Mouse (Mus musculus) T-cell, adult 2 months (primary cell): ENCODE data around the gene Timp3.

Experiments used
- DNase-seq: peaks from one replicate; pipeline ENCODE4 v3.0.0; 2022; ENCODE audit warnings: low spot score

The Timp3 gene

GRCm38 (mm10) chr10:86387821-86388440 is 87.8 kb downstream of the Timp3 start:
- DNase-seq, result no peak

- DNase-seq, result no peak
Observed at GRCm38 (mm10) chr10:86388803-86389202, 88.6 kb downstream of the Timp3 start.

DNA sequence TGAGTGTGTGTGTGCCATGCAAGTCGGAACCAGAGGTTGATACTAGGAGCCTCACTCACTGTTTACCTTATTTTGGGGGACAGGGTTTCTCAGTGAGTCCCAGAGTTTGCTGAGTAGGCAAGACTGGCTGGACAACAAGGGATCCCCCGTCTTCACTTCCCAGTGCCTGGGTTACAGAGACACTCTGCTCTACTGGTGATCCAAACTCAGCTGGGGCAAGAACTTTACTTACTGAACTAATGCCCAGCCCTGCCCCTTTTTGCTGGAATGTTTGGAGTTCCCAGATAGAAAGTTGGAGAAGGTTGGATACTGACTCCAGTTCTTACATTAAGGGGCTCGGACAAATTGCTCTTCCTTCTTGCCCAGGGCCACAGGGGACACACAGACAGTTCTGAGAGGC is 89.2 kb downstream of the Timp3 start:
- DNase-seq, result no peak

DNA sequence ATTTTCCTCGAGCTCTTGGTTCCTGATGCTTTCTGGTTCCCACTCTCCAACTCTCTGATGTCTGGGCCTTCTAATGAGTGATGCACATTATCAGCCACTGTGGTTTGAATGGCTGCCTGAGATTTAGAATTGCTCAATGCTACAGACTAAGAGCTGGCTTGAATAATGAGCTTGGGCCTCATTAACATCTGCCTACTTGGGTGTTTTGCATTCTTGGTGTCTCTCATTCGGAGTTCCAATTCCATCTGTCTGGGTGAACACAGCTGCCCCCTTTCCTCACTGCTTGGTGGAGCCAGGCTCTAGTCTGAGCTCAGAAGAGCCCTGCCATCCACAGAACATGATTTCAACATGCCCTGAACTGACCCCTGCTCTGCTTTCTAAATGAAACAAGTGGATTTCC is 89.7 kb downstream of the Timp3 start:
- no peak for DNase-seq

- DNase-seq, result no peak
Observed at GRCm38 (mm10) chr10:86392399-86392798, 92.2 kb downstream of the Timp3 start.

GRCm38 (mm10) chr10:86397577-86398346 is 97.6 kb downstream of the Timp3 start:
- no peak for DNase-seq

GRCm38 (mm10) chr10:86398347-86398720 is 98.2 kb downstream of the Timp3 start:
- DNase-seq, result no peak
